Comparison of ENCODE assay signal across 22 mouse cellular contexts in the genomic region with DNA sequence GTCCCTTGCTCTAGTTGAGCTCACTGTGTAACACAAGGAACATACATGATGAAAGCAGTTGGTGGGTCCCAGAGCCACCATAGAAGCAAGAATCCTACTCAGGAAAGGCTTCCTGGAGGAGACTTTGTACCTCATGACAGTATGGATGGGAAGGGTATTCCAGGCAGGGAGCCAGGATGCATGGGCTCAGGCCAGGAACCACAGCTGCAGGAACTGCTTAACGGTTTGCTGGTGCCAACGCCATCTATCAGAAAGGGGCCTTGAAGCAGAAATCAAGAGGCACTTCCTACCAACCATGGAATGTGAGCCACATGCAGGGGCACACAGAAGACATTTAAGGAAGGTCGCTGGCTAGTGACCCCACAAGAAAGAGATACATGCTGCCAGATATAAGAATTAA. TPM values are rescaled to one million over a fixed set of nuclear protein-coding genes. Genes with fewer than 3 reads are reported as not detected.
A peak's percentile ranks its signal among the peaks of the same experiment; 100 is the strongest.
DNase-seq lines count a peak whose midpoint lies in the region; ATAC-seq and TF ChIP-seq lines count a peak whose summit lies in the region.
"Had no signal": no experiment of that assay in that cellular context is flagged by ENCODE, and none has a peak within 500 bp of the region (broad histone marks: within the 10 kb centered on the region; RNA-seq: fewer than 3 reads in every experiment).

No protein-coding gene starts in this region.

- DNase-seq in cerebellum, postnatal 10 days = peak; percentile 82 to 88
- no peak for DNase-seq in cerebellum, postnatal 36 days
- DNase-seq in hindbrain, embryonic 11.5 days (ENCODE audit: low spot score) = no peak
- DNase-seq in midbrain, postnatal 0 days (ENCODE audit: low spot score) = peak; percentile 60
- DNase-seq in brain, embryonic 14.5 days (ENCODE audit: low read depth) = peak; percentile 83
- no peak for DNase-seq in testis, postnatal 14 days (ENCODE audit: low spot score)
- DNase-seq: B cell, adult 2 months; gastrocnemius, postnatal 10 days; heart, postnatal 14 days; lung, postnatal 36 days; thymus, adult 18-20 months had no signal

- H3K4me3 ChIP-seq in hindbrain, embryonic 16.5 days (ENCODE audit: low read length) = no peak overlapping the region
- no peak overlapping the region for H3K4me3 ChIP-seq in hindbrain, embryonic 11.5 days (ENCODE audit: low read depth, low read length)
- no peak overlapping the region for H3K4me3 ChIP-seq in midbrain, postnatal 0 days (ENCODE audit: low read depth, low read length)
- no peak overlapping the region for H3K4me3 ChIP-seq in midbrain, embryonic 16.5 days (ENCODE audit: low read depth, low read length)
- H3K4me3 ChIP-seq: embryonic facial prominence, embryonic 12.5 days; liver, embryonic 12.5 days; myocyte had no signal

- H3K27ac ChIP-seq in hindbrain, embryonic 16.5 days (ENCODE audit: low read depth, low read length) = no peak overlapping the region
- no peak overlapping the region for H3K27ac ChIP-seq in hindbrain, embryonic 11.5 days (ENCODE audit: low read depth, low read length)
- no peak overlapping the region for H3K27ac ChIP-seq in midbrain, postnatal 0 days (ENCODE audit: low read depth, low read length)
- no peak overlapping the region for H3K27ac ChIP-seq in midbrain, embryonic 16.5 days (ENCODE audit: low read length)
- H3K27ac ChIP-seq: embryonic facial prominence, embryonic 12.5 days; liver, embryonic 12.5 days had no signal

- TF ChIP-seq POLR2A in brain, embryonic 14.5 days (IDR thresholded peaks at IDR 0.05; ENCODE audit: borderline replicate concordance, extremely low read depth, insufficient read depth, insufficient read length, poor library complexity, severe bottlenecking) = no peak

- no peak overlapping the region for H3K9ac ChIP-seq in hindbrain, embryonic 16.5 days (ENCODE audit: low read depth, low read length)
- no peak overlapping the region for H3K9ac ChIP-seq in hindbrain, embryonic 11.5 days (ENCODE audit: low read depth, low read length)
- no peak overlapping the region for H3K9ac ChIP-seq in midbrain, postnatal 0 days (replicated peaks; ENCODE audit: low read length, poor library complexity, severe bottlenecking)
- H3K9ac ChIP-seq in midbrain, embryonic 16.5 days (ENCODE audit: low read depth, low read length) = no peak overlapping the region
- H3K9ac ChIP-seq: embryonic facial prominence, embryonic 12.5 days; liver, embryonic 12.5 days had no signal

- WGBS in hindbrain, embryonic 16.5 days = 61% methylated on average over 3 of the region's 3 CpGs
- WGBS in hindbrain, embryonic 11.5 days = 82% methylated on average over 3 of the region's 3 CpGs
- WGBS in midbrain, postnatal 0 days = 75% methylated on average over 3 of the region's 3 CpGs
- WGBS in midbrain, embryonic 16.5 days = 70% methylated on average over 3 of the region's 3 CpGs

- no peak overlapping the region for H3K4me2 ChIP-seq in hindbrain, embryonic 16.5 days (ENCODE audit: low read length)
- H3K4me2 ChIP-seq in hindbrain, embryonic 11.5 days (replicated peaks; ENCODE audit: low read depth, low read length) = no peak overlapping the region
- no peak overlapping the region for H3K4me2 ChIP-seq in midbrain, postnatal 0 days (ENCODE audit: low read depth, low read length, poor library complexity, severe bottlenecking)
- no peak overlapping the region for H3K4me2 ChIP-seq in midbrain, embryonic 16.5 days (ENCODE audit: low read length)
- H3K4me2 ChIP-seq: embryonic facial prominence, embryonic 12.5 days; liver, embryonic 12.5 days; midbrain, embryonic 11.5 days had no signal

- no peak for TF ChIP-seq CTCF in midbrain, postnatal 0 days (IDR thresholded peaks at IDR 0.05)
- no peak for TF ChIP-seq CTCF in brain, embryonic 14.5 days (IDR thresholded peaks at IDR 0.05; ENCODE audit: borderline replicate concordance, extremely low read depth, insufficient read depth, insufficient read length)

- no peaks in the 10 kb centered on the region for H3K36me3 ChIP-seq in hindbrain, embryonic 16.5 days (ENCODE audit: control insufficient read depth, insufficient read depth, low read length)
- no peaks in the 10 kb centered on the region for H3K36me3 ChIP-seq in hindbrain, embryonic 11.5 days (ENCODE audit: control insufficient read depth, insufficient read depth, low read length)
- 0 out of 2 replicates have a peak, but pooled peaks cover 7% of the 10 kb centered on the region for H3K36me3 ChIP-seq in midbrain, postnatal 0 days (ENCODE audit: insufficient read depth, low read length)
- H3K36me3 ChIP-seq in midbrain, embryonic 16.5 days (ENCODE audit: control insufficient read depth, insufficient read depth, low read length) = no peaks in the 10 kb centered on the region; the same call in none of the 2 replicates
- H3K36me3 ChIP-seq: liver, embryonic 12.5 days had no signal

- ATAC-seq in hindbrain, embryonic 16.5 days = peak; percentile 49; the same call in 1 of the 2 replicates
- no peak for ATAC-seq in hindbrain, embryonic 11.5 days (ENCODE audit: low FRiP score)
- ATAC-seq in midbrain, postnatal 0 days (ENCODE audit: low FRiP score) = no peak
- ATAC-seq in midbrain, embryonic 16.5 days = no peak
- ATAC-seq: intestine, postnatal 0 days; liver, embryonic 12.5 days had no signal

- no peaks in the 10 kb centered on the region for H3K27me3 ChIP-seq in hindbrain, embryonic 16.5 days (replicated peaks; ENCODE audit: control insufficient read depth, insufficient read depth, low read length)
- no peaks in the 10 kb centered on the region for H3K27me3 ChIP-seq in hindbrain, embryonic 11.5 days (ENCODE audit: control insufficient read depth, insufficient read depth, low read length)
- H3K27me3 ChIP-seq in midbrain, postnatal 0 days (ENCODE audit: insufficient read depth, low read length) = no peaks in the 10 kb centered on the region
- H3K27me3 ChIP-seq in midbrain, embryonic 16.5 days (ENCODE audit: control insufficient read depth, insufficient read depth, low read depth, low read length) = no peaks in the 10 kb centered on the region
- H3K27me3 ChIP-seq: embryonic facial prominence, embryonic 12.5 days; liver, embryonic 12.5 days had no signal

- H3K9me3 ChIP-seq in hindbrain, embryonic 16.5 days (ENCODE audit: control insufficient read depth, low read length) = no peaks in the 10 kb centered on the region
- no peaks in the 10 kb centered on the region for H3K9me3 ChIP-seq in hindbrain, embryonic 11.5 days (ENCODE audit: control insufficient read depth, low read length)
- H3K9me3 ChIP-seq in midbrain, postnatal 0 days (ENCODE audit: low read length) = no peaks in the 10 kb centered on the region
- H3K9me3 ChIP-seq in midbrain, embryonic 16.5 days (replicated peaks; ENCODE audit: control insufficient read depth, low read length, poor library complexity, severe bottlenecking) = no peaks in the 10 kb centered on the region
- H3K9me3 ChIP-seq: embryonic facial prominence, embryonic 12.5 days; liver, embryonic 12.5 days had no signal

- H3K4me1 ChIP-seq in hindbrain, embryonic 16.5 days (ENCODE audit: control insufficient read depth, insufficient read depth, low read depth, low read length) = peaks cover 4% of the 10 kb centered on the region
- H3K4me1 ChIP-seq in hindbrain, embryonic 11.5 days (replicated peaks; ENCODE audit: control insufficient read depth, insufficient read depth, low read length) = no peaks in the 10 kb centered on the region; the same call in 1 of the 2 replicates
- no peaks in the 10 kb centered on the region for H3K4me1 ChIP-seq in midbrain, postnatal 0 days (ENCODE audit: insufficient read depth, low read length)
- H3K4me1 ChIP-seq in midbrain, embryonic 16.5 days (ENCODE audit: control insufficient read depth, insufficient read depth, low read length) = no peaks in the 10 kb centered on the region
- H3K4me1 ChIP-seq: embryonic facial prominence, embryonic 12.5 days; liver, embryonic 12.5 days had no signal

RNA-seq across cellular contexts. Expression of a gene that starts 28.3 kb away (rescaled TPM):
- not detected in 2 replicates for polyA plus RNA-seq in hindbrain, embryonic 16.5 days (2015; fragmentation: Nextera tagmentation; extraction: Ambion mirVana)
- not detected in 2 replicates for polyA plus RNA-seq in hindbrain, embryonic 11.5 days (2014; fragmentation: Nextera tagmentation; extraction: Ambion mirVana)
- total RNA-seq in midbrain, postnatal 0 days (2014; rRNA removed) = not detected in 2 replicates
- not detected in 2 replicates for polyA plus RNA-seq in midbrain, postnatal 0 days (2015; fragmentation: Nextera tagmentation; extraction: Ambion mirVana)
- polyA plus RNA-seq in midbrain, embryonic 16.5 days (2015; fragmentation: Nextera tagmentation; extraction: Ambion mirVana) = not detected in 2 replicates
- 0.05 TPM in 1 of 2 replicates, not detected in the other for polyA plus RNA-seq in brain, embryonic 14.5 days (2012; rRNA removed)
- total RNA-seq: common myeloid progenitor, adult 5-6 weeks; gastrocnemius, postnatal 10 days; heart, postnatal 14 days; layer of hippocampus, postnatal 25 days; left cerebral cortex, postnatal 36 days had no signal
- polyA plus RNA-seq: embryonic facial prominence, embryonic 12.5 days; intestine, postnatal 0 days; large intestine, adult 2 months; liver, embryonic 12.5 days; midbrain, embryonic 11.5 days; myocyte had no signal

Comparison
In these comparisons a context has a peak if more than half of its experiments do, and no peak if none do; other contexts are left out.
1. DNase-seq: peak in cerebellum, postnatal 10 days (2 of 2), midbrain, postnatal 0 days (single experiment) and brain, embryonic 14.5 days (single experiment); none in cerebellum, postnatal 36 days (0 of 2), hindbrain, embryonic 11.5 days (single experiment) and testis, postnatal 14 days (single experiment).